Mouse (Mus musculus): ENCODE measurements around the gene Map7.

Gene Map7

GRCm38 (mm10) chr10:20152131-20152530 is 3.9 kb downstream of the Map7 start:
- DNase-seq (ENCODE audit: low read depth): peak; percentile 17

- DNase-seq (ENCODE audit: low read depth): no peak
Observed at GRCm38 (mm10) chr10:20153507-20153906, 5.2 kb downstream of the Map7 start.

GRCm38 (mm10) chr10:20155401-20155800 is 7.1 kb downstream of the Map7 start:
- DNase-seq (ENCODE audit: low read depth): no peak

GRCm38 (mm10) chr10:20157021-20157726 is 8.9 kb downstream of the Map7 start:
- no peak for DNase-seq (ENCODE audit: low read depth)

GRCm38 (mm10) chr10:20158756-20159155 is 10.5 kb downstream of the Map7 start:
- no peak for DNase-seq (ENCODE audit: low read depth)

GRCm38 (mm10) chr10:20159308-20159707 is 11.0 kb downstream of the Map7 start:
- no peak for DNase-seq (ENCODE audit: low read depth)

- peak; percentile 20 for DNase-seq (ENCODE audit: low read depth)
Observed at GRCm38 (mm10) chr10:20160914-20161313, 12.6 kb downstream of the Map7 start.

- no peak for DNase-seq (ENCODE audit: low read depth)
Observed at GRCm38 (mm10) chr10:20164810-20165209, 16.5 kb downstream of the Map7 start.

GRCm38 (mm10) chr10:20166797-20167196 is 18.5 kb downstream of the Map7 start:
- no peak for DNase-seq (ENCODE audit: low read depth)

- peak; percentile 53 for DNase-seq (ENCODE audit: low read depth)
Observed at GRCm38 (mm10) chr10:20167467-20167866, 19.2 kb downstream of the Map7 start.

GRCm38 (mm10) chr10:20169182-20169674 is 21.0 kb downstream of the Map7 start:
- DNase-seq (ENCODE audit: low read depth): no peak

GRCm38 (mm10) chr10:20169927-20170604 is 21.8 kb downstream of the Map7 start:
- no peak for DNase-seq (ENCODE audit: low read depth)

GRCm38 (mm10) chr10:20170605-20171088 is 22.4 kb downstream of the Map7 start:
- peak; percentile 28 for DNase-seq (ENCODE audit: low read depth)

GRCm38 (mm10) chr10:20171209-20171608 is 22.9 kb downstream of the Map7 start:
- no peak for DNase-seq (ENCODE audit: low read depth)

GRCm38 (mm10) chr10:20171756-20172155 is 23.5 kb downstream of the Map7 start:
- DNase-seq (ENCODE audit: low read depth): no peak

GRCm38 (mm10) chr10:20173733-20174132 is 25.5 kb downstream of the Map7 start:
- DNase-seq (ENCODE audit: low read depth): peak; percentile 40

- no peak for DNase-seq (ENCODE audit: low read depth)
Observed at GRCm38 (mm10) chr10:20176054-20176453, 27.8 kb downstream of the Map7 start.

GRCm38 (mm10) chr10:20178807-20179605 is 30.7 kb downstream of the Map7 start:
- no peak for DNase-seq (ENCODE audit: low read depth)

- no peak for DNase-seq (ENCODE audit: low read depth)
Observed at GRCm38 (mm10) chr10:20181198-20181597, 32.9 kb downstream of the Map7 start.

GRCm38 (mm10) chr10:20181680-20182399 is 33.6 kb downstream of the Map7 start:
- no peak for DNase-seq (ENCODE audit: low read depth)

GRCm38 (mm10) chr10:20184326-20184725 is 36.1 kb downstream of the Map7 start:
- no peak for DNase-seq (ENCODE audit: low read depth)

GRCm38 (mm10) chr10:20185264-20185663 is 37.0 kb downstream of the Map7 start:
- DNase-seq (ENCODE audit: low read depth): no peak
